Mouse (Mus musculus): ENCODE data around the gene Ercc5.

The Ercc5 gene

DNA sequence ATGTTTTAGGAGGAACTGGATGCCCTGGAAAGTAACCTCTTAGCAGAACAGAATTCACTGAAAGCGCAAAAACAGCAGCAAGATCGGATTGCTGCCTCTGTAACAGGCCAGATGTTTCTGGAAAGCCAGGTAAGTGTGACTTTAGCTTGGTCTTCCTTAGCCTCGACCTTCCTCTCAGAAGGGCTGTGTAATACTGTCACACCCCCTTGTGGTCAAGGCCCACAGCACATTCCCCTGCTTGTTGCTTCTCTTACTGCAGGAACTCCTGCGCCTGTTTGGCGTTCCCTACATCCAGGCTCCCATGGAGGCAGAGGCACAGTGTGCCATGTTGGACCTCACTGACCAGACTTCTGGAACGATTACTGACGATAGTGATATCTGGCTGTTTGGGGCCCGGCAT lies 26.4 kb downstream of the Ercc5 start:
- DNase-seq (ENCODE audit: low read depth, low spot score): no peak

DNA sequence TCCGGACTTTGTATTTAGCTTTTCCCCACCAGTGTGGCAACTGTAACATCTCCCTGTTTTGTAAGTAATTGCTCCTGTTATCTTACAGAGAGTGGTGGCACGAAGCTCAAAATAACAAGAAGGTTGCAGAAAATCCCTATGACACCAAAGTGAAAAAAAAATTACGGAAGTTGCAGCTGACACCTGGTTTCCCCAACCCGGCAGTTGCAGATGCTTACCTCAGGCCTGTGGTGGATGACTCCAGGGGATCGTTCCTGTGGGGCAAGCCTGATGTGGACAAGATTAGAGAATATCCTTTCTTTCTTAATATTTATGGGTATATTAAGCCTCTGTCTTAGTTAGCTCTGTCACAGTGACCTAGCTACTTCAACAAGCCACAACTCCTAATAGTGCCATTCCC lies 30.5 kb downstream of the Ercc5 start:
- DNase-seq (ENCODE audit: low read depth, low spot score): no peak

DNA sequence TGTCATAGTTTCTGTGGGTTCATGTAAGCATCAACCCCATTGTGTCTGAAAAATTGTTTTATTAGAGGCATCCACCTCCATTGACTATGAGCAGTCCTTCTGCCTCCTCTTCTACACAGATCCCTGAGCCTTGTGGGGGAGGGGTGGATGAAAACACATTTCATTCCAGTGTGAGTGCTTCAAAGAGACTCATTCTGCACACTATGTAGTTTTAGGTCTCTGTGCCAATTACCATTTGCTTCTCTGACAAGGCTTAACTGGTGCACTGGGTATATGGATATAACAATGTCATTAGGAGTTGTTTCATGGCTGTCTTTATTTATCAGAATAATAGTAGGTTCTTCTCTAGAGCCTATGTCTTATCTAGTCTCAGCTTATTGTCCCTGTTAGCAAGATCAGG lies 38.9 kb downstream of the Ercc5 start:
- no peak for DNase-seq (ENCODE audit: low read depth, low spot score)

DNA sequence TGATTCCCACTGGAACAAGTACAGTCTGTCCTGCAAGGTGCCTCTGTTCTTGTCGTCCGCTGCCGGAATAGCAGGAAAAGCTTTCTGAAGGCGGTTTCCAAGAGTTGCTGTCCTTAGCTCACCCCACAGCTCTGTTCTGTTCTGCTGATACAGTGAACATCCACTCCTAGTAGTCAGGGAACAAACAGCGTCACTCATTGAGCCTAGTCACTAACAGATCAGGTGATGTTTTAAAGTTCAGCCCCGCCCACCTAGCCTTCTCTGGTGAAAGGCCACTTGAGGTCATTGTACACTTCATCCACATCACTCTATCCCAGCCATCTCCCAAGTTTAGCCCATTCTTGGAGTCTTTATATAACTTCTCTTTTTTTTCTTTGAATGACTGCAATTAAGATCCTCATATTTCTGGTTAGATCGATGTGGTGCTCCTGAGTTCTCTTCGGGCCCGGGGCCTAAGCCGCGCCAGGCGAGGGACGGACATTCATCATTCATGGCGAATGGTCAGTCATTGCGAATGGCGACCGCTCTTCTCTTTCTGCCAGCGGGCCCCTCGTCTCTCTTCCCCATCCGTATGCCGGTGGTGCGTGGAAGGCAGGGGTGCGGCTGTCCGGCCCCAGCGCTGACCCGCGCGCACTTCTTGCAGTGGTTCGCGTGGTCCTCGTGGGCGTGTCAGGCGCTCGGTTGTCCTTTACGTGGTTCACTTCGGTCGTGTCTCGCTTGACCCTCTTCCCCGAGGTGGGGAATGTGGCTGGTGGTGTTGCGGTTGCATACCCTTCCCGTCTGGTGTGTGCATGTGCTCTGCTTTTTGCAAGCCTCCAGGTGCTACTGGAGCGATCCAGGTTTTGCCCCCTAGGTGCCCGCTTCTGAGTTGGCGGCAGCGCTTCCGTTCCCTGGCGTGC lies 51.0 kb downstream of the Ercc5 start:
- peak; percentile 91 for DNase-seq (ENCODE audit: low read depth, low spot score)

DNA sequence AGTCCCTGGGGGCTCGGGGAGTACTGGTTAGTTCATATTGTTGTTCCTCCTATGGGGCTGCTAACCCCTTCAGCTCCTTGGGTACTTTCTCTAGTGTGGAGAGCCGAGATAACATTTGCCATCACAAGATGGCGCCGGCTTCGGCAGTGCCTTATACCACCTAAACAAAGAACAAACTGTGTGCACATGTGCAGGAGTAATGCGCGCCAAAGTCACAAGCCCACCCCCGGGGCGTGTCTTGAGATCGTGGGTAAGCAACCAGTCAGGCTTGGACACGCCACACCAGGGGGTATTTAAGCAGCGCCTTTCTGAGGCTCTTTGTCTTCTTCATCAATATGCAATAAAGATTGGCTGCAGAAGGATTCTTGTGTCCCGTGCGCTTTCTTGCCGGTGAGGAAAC lies 55.3 kb downstream of the Ercc5 start:
- no peak for DNase-seq (ENCODE audit: low read depth, low spot score)

DNA sequence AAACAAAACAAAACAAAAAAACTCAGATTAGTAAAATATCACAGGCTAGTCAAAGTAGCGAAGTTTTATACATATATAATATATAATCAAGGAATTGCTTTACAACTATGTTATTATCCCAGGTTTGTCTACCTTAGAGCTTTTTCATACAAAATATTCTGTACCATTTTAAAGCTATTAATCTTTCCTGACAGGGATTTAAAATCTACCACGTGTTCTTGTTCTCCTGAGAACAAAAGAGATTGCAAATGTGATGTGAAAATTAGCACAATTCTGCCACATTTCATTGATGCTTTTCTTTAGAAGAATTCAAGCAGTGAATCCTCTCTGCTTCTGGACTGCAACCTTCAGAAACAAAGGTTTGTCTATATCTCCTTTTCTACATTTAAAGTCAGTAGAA lies 66.9 kb downstream of the Ercc5 start:
- no peak for DNase-seq (ENCODE audit: low read depth, low spot score)

DNA sequence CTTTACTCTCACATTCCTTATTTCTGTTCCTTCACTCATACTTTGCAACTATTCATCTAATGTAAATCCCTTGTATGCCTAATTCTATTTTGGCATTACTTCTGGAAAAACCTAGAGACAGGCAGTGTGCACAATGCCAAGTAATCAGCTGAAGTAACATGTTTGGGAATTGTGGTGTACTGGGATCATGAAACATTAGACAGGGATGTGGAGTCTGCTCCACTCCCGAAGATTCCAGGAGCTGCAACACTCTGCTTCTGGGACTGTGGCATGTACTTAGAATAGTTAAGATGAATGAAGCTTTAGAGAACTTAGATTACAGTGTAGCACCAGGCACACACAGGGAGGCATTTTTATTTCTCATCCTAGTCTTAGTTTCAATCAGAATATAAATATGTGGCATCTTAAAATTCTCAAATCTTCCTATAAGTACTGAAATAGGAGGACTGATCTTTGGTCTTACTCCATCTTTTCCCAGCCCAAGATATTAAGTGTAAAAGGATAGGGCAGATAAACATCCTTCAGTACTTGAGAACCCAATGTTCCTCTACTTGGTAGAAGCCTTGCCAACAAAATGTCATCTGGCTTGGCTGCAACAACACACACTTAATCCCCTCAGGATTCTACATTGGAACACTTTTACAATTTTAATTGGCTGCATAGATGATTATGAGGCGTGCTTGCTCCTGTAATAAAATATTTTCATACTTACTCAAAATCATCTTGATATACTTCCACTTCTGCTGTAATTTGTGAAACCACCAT lies 69.0 kb downstream of the Ercc5 start:
- peak; percentile 77 for DNase-seq (ENCODE audit: low read depth, low spot score)

DNA sequence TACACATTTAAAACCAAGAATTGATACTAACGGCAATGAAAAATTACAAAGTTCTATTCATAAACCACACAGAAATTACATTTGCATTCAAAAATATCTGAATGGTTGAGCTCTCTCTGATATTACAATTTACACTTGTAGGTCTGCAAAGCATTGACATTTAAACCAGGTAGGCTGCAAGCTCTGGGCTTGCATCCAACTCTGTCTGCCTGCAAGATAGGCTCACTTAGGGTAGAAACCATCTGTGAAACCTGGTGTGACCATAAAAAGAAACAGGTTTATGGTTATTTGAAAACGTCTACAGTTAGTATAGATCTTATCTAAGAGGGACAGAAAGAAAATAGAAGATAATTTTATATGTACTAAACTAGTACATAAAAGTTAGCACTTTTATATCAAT lies 69.6 kb downstream of the Ercc5 start:
- peak; percentile 53 for DNase-seq (ENCODE audit: low read depth, low spot score)

DNA sequence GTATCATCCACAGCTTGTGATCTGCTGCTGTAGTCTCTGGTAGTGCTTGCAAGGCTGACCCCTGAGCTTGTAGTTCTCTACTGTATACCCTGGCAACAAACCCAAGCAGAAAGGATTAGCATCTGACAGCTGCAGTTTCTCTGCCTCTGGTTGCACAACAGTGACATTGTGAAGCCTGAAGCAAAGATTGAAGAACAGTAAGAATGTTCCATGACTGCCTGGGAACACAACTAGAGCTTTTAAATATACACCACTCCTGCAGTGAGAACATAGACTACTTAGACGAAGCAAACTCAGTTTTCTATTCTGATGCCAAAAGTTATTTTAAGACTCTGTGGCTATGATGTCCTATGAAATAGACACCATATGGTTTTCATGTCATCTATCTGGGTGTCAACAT lies 71.3 kb downstream of the Ercc5 start, which contains the start of gene Mettl21e:
Mettl21e (minus strand) TSS at position 86 of the 400 bp plus-strand sequence.
- DNase-seq (ENCODE audit: low read depth, low spot score): peak; percentile 71

DNA sequence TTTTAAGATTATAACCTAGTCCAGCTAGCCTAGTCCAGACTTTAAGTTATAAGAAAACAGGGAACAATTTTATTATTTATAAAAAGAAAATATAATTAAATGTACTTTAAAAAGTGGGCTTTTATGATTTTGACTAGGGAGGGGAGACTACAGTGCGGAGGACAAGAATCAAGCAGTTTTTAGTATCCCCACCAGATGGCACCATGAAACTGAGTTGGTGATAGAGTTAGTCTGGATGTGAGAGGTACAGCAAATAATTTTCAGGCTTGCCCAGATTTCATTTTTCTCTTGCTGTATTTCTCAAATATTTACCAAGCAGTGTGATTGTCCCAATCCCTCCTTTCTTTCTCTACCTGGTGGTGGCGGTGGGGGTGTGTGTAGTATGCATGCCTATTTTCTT lies 81.5 kb downstream of the Ercc5 start:
- peak; percentile 13 for DNase-seq (ENCODE audit: low read depth, low spot score)

Measured in skeletal muscle tissue, adult 2 months (tissue).